Mouse (Mus musculus) intestine, embryonic 16.5 days (tissue): ENCODE data around the gene Hoxb1. TPM values are rescaled to one million over a fixed set of nuclear protein-coding genes. Genes with fewer than 3 reads are reported as not detected.

Experiments
- ATAC-seq: fragments of 200-750 bp; cut with Nextera tagmentation; 2 replicates; pipeline ENCODE4 v1.8.0; 2017; ENCODE audit warnings: moderate TSS enrichment, moderate library complexity
- H3K27ac ChIP-seq: fragments of 300-500 bp; sonication (generic); 2 replicates; pipeline ENCODE4 v1.5.1; 2014; ENCODE audit warnings: mild to moderate bottlenecking, low read length
- H3K27me3 ChIP-seq: fragments of 300-500 bp; sonication (generic); replicated peaks from 2 replicates; pipeline ENCODE4 v1.6.1; 2014; ENCODE audit warnings: low read length, control low read depth, mixed read lengths; ENCODE audit not compliant: control insufficient read depth, insufficient read depth
- H3K36me3 ChIP-seq: fragments of 300-500 bp; sonication (generic); 2 replicates; pipeline ENCODE4 v1.6.1; 2014; ENCODE audit warnings: low read length, control low read depth; ENCODE audit not compliant: control insufficient read depth, insufficient read depth
- H3K4me1 ChIP-seq: fragments of 300-500 bp; sonication (generic); 2 replicates; pipeline ENCODE4 v1.6.1; 2014; ENCODE audit warnings: low read length, control low read depth, mixed read lengths; ENCODE audit not compliant: control insufficient read depth, insufficient read depth
- H3K4me2 ChIP-seq: fragments of 300-500 bp; sonication (generic); 2 replicates; pipeline ENCODE4 v1.6.1; 2014; ENCODE audit warnings: low read depth, low read length, control low read depth
- H3K4me3 ChIP-seq: fragments of 300-500 bp; sonication (generic); 2 replicates; pipeline ENCODE4 v1.5.1; 2014; ENCODE audit warnings: mild to moderate bottlenecking, low read length
- H3K9ac ChIP-seq: fragments of 300-500 bp; sonication (generic); 2 replicates; pipeline ENCODE4 v1.6.1; 2014; ENCODE audit warnings: low read depth, low read length
- H3K9me3 ChIP-seq: fragments of 300-500 bp; sonication (generic); 2 replicates; pipeline ENCODE4 v1.6.1; 2016; ENCODE audit warnings: low read length, control low read depth; ENCODE audit not compliant: control insufficient read depth
- WGBS: fragments of 180-500 bp; shearing (Covaris S2); extraction: QIAGEN DNeasy Blood & Tissue Kit; methylation state at CpG from one replicate; pipeline ENCODE4 v1.1.7; 2014; 5-methylcytosine and 5-hydroxymethylcytosine counted together
- polyA plus RNA-seq: library from polyadenylated mRNA; unstranded; fragments of >200 nt; fragmentation: Nextera tagmentation; extraction: Ambion mirVana; gene quantifications from 2 replicates; pipeline ENCODE4 v1.2.1, GENCODE M21; 2015

Hoxb1 gene
- polyA plus RNA-seq, 1 experiment from 2014 or later = not detected

GRCm38 (mm10) chr11:96351831-96352230, 13.7 kb upstream of the Hoxb1 start:
- no peaks in the 10 kb centered on the region for H3K9me3 ChIP-seq
- H3K36me3 ChIP-seq = no peaks in the 10 kb centered on the region
- peaks cover 2% of the 10 kb centered on the region; the same call in 1 of the 2 replicates for H3K27me3 ChIP-seq
- 8% methylated on average over 22 of the region's 22 CpGs for WGBS
- peak overlapping the region; percentile 73 for H3K4me3 ChIP-seq
- peak overlapping the region; percentile 97 for H3K27ac ChIP-seq
- peak overlapping the region; percentile 78 for H3K4me2 ChIP-seq
- H3K9ac ChIP-seq = peak overlapping the region; percentile 91
- peak; percentile 62 for ATAC-seq
- peaks cover 21% of the 10 kb centered on the region for H3K4me1 ChIP-seq

DNA sequence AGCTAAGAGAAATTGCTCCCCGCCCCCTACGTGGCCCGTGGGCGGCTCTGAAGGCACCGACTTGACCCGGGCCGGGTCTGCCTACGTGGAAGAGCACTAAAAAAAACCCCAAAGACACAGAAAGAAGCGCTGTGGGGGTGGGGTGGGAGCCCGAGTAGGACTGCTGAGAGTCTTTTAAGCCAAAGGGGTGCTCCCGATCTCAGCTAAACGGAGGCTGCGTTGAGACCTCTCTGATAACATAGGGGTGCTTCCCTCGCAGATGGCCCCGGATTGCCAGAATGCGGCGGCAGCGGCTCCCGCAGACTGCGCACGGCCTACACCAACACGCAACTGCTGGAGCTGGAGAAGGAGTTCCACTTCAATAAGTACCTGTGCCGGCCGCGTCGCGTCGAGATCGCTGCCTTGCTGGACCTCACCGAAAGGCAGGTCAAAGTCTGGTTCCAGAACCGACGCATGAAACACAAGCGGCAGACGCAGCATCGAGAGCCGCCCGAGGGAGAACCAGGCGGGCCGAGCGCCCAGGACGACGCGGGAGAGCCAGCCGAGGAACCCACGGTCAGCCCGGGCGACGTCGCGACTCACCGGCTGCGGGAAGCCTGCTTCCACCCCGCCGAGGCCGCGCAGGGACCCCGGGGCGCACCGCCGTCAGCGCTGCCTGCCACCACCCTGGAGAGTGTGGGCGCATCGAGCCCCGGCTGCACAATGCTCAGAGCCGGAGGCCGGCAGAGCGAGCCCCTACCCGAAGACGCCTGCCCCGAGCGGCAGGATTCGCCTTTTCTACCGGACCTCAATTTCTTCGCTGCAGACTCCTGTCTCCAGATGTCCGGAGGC, 12.6 kb upstream of the Hoxb1 start:
- H3K4me3 ChIP-seq = peak overlapping the region; percentile 73
- no peaks in the 10 kb centered on the region for H3K36me3 ChIP-seq
- ATAC-seq = no peak
- H3K9me3 ChIP-seq = no peaks in the 10 kb centered on the region
- peaks cover 19% of the 10 kb centered on the region for H3K4me1 ChIP-seq
- H3K4me2 ChIP-seq = peak overlapping the region; percentile 78
- H3K27me3 ChIP-seq = peaks cover 2% of the 10 kb centered on the region; the same call in 1 of the 2 replicates
- under 1% methylated on average over 75 of the region's 75 CpGs for WGBS
- peak overlapping the region; percentile 91 for H3K9ac ChIP-seq
- H3K27ac ChIP-seq = peak overlapping the region; percentile 97

GRCm38 (mm10) chr11:96353522-96353841, 12.1 kb upstream of the Hoxb1 start:
- ATAC-seq = no peak
- no peaks in the 10 kb centered on the region for H3K36me3 ChIP-seq
- H3K4me2 ChIP-seq = peak overlapping the region; percentile 78
- H3K4me3 ChIP-seq = peak overlapping the region; percentile 73
- peaks cover 2% of the 10 kb centered on the region; the same call in 1 of the 2 replicates for H3K27me3 ChIP-seq
- peak overlapping the region; percentile 97 for H3K27ac ChIP-seq
- H3K4me1 ChIP-seq = peaks cover 15% of the 10 kb centered on the region
- H3K9ac ChIP-seq = peak overlapping the region; percentile 91
- WGBS = 5% methylated on average over 14 of the region's 14 CpGs
- no peaks in the 10 kb centered on the region for H3K9me3 ChIP-seq

DNA sequence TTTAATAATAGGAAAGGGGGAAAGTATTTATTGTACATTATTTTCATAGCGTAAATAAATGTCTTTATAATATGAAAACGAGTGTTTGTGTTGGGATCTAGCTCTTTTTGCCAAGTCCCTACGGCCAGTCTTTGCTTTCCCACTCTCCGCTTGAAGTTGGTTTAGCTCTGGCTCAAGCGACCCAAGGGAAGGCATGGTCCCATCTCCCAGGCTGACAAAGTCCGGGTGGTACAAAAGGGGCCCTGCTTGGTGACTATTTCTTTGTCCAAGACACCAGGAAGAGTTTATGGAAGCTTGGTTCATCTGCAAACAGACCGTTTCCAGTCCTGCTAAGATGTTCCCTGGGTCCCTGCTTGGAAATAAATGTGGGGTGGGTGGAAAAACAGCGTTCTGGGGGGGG, 11.6 kb upstream of the Hoxb1 start:
- Histone ChIP-seq H3K4me1 (peaks cover 13% of the 10 kb centered on the region), H3K4me2 (peak overlapping the region; percentile 78), H3K27ac (peak overlapping the region; percentile 85), H3K4me3 (peak overlapping the region; percentile 51), H3K9me3 (no peaks in the 10 kb centered on the region), H3K36me3 (no peaks in the 10 kb centered on the region), H3K9ac (peak overlapping the region; percentile 76), H3K27me3 (peaks cover 2% of the 10 kb centered on the region; the same call in 1 of the 2 replicates)
- ATAC-seq = no peak
- 16% methylated on average over 8 of the region's 8 CpGs for WGBS

DNA sequence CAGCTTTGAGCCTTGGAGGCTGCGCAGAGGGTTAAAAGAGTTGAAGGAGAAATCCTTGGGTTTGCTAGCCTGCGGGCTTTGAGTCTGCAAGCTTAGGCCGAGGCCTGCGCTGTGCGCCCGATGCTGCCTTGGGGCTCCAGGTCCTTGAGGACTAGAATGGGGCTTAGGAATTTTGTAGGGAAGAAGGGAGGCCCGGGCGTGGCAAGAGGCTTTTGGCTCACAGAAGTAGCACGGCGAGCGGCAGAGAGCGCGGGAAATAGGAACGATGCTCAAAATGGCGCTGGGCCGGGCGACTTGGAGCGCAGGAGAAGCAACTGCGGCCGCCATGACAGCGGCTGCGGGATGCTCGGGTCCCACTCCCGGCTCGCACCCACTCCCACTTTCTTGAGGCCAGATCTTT, 11.2 kb upstream of the Hoxb1 start:
- peaks cover 12% of the 10 kb centered on the region for H3K4me1 ChIP-seq
- no peaks in the 10 kb centered on the region for H3K36me3 ChIP-seq
- H3K4me3 ChIP-seq = peak overlapping the region; percentile 51
- H3K4me2 ChIP-seq = peak overlapping the region; percentile 78
- ATAC-seq = no peak
- H3K9ac ChIP-seq = peak overlapping the region; percentile 76
- 4% methylated on average over 25 of the region's 25 CpGs for whole genome bisulfite sequencing
- H3K27me3 ChIP-seq = peaks cover 2% of the 10 kb centered on the region; the same call in 1 of the 2 replicates
- peak overlapping the region; percentile 85 for H3K27ac ChIP-seq
- no peaks in the 10 kb centered on the region for H3K9me3 ChIP-seq

GRCm38 (mm10) chr11:96354801-96355311, 10.7 kb upstream of the Hoxb1 start:
- Histone ChIP-seq H3K4me2 (peak overlapping the region; percentile 78), H3K4me3 (peak overlapping the region; percentile 51), H3K9me3 (no peaks in the 10 kb centered on the region), H3K9ac (peak overlapping the region; percentile 76), H3K36me3 (no peaks in the 10 kb centered on the region), H3K27ac (peak overlapping the region; percentile 85), H3K27me3 (peaks cover 2% of the 10 kb centered on the region; the same call in 1 of the 2 replicates), H3K4me1 (peaks cover 12% of the 10 kb centered on the region)
- WGBS = 12% methylated on average over 9 of the region's 9 CpGs
- no peak for ATAC-seq

- ATAC-seq = no peak
- Histone ChIP-seq H3K9me3 (no peaks in the 10 kb centered on the region), H3K9ac (no peak overlapping the region), H3K27me3 (no peaks in the 10 kb centered on the region; the same call in 1 of the 2 replicates), H3K4me3 (no peak overlapping the region), H3K4me2 (no peak overlapping the region), H3K4me1 (peaks cover 3% of the 10 kb centered on the region), H3K36me3 (no peaks in the 10 kb centered on the region), H3K27ac (no peak overlapping the region)
- 11% methylated on average over 5 of the region's 5 CpGs for WGBS
Observed at GRCm38 (mm10) chr11:96363807-96364206, 1.7 kb upstream of the Hoxb1 start.

DNA sequence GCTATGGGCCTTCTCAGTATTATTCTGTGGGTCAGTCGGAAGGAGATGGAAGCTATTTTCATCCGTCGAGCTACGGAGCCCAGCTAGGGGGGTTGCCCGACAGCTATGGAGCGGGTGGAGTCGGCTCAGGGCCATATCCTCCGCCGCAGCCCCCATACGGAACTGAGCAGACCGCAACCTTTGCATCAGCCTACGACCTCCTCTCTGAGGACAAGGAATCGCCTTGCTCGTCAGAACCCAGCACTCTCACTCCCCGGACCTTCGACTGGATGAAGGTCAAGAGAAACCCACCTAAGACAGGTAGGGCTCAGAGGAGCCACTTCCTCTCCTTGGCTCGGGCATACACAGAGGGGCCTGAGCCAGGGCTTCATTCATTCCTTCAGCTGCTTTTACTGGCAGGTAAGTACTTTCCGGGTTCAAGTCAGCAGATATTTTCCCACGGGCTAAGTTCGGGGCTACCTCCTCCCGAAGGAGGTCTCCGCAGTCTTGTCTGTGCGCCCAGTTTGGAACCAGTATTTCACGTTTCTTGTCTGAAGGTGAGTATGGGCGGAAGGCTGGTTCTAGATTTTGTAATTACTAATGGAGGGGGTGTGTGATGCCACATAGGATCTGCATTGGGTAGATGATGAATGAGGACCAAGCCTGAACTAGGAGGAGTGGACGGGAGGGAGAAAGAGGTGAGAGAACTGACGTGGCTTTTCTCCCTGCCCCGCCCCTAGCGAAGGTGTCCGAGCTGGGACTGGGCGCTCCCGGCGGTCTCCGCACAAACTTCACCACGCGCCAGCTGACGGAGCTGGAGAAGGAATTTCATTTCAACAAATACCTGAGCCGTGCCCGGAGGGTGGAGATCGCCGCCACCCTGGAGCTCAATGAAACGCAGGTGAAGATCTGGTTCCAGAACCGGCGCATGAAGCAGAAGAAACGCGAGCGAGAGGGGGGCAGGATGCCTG, 815 bp downstream of the Hoxb1 start:
- H3K4me1 ChIP-seq = peaks cover 3% of the 10 kb centered on the region
- 16% methylated on average over 47 of the region's 47 CpGs for WGBS
- peak overlapping the region; percentile 7; the same call in 1 of the 2 replicates for H3K4me3 ChIP-seq
- no peak overlapping the region for H3K27ac ChIP-seq
- no peaks in the 10 kb centered on the region for H3K9me3 ChIP-seq
- no peak for ATAC-seq
- peak overlapping the region; percentile 36; the same call in 1 of the 2 replicates for H3K4me2 ChIP-seq
- H3K36me3 ChIP-seq = no peaks in the 10 kb centered on the region
- no peak overlapping the region for H3K9ac ChIP-seq
- no peaks in the 10 kb centered on the region; the same call in 1 of the 2 replicates for H3K27me3 ChIP-seq

DNA sequence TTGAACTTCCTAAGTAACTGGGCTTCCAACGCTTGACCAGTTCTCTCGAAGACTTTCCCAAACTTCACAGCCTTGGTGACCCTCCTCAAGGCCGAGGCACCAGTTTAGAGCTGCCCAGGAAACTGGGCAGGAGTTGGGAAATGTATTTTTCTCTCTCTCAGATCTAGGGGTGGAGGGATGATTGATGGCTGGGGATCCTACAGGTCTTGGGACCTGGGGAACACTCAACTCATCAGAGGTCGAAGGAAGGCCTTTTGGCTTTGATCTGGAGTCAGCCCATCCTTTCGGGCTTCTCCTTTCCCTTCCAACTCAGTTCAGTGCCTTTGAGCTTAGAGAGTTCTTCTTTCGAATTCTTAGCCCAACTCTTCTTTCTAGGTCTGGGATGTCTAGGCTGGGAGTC, 1.6 kb downstream of the Hoxb1 start:
- Histone ChIP-seq H3K4me1 (peaks cover 5% of the 10 kb centered on the region), H3K4me3 (no peak overlapping the region), H3K9ac (no peak overlapping the region), H3K27ac (no peak overlapping the region), H3K36me3 (no peaks in the 10 kb centered on the region), H3K27me3 (no peaks in the 10 kb centered on the region; the same call in 1 of the 2 replicates), H3K4me2 (no peak overlapping the region), H3K9me3 (no peaks in the 10 kb centered on the region)
- 62% methylated on average over 6 of the region's 6 CpGs for WGBS
- ATAC-seq = no peak
